Mouse (Mus musculus): ENCODE data around the gene Abhd14a. TPM values are rescaled to one million over a fixed set of nuclear protein-coding genes. Genes with fewer than 3 reads are reported as not detected.
A peak's percentile ranks its signal among the peaks of the same experiment; 100 is the strongest.

The Abhd14a gene
- total RNA-seq, 2 experiments from 2014 or later = 20.9 to 25.1 TPM

- DNase-seq = no peak
- intact Hi-C loops (cut with DNase I) = no loop called here
Observed at GRCm38 (mm10) chr9:106470991-106471750, 23.7 kb upstream of the Abhd14a start.

DNA sequence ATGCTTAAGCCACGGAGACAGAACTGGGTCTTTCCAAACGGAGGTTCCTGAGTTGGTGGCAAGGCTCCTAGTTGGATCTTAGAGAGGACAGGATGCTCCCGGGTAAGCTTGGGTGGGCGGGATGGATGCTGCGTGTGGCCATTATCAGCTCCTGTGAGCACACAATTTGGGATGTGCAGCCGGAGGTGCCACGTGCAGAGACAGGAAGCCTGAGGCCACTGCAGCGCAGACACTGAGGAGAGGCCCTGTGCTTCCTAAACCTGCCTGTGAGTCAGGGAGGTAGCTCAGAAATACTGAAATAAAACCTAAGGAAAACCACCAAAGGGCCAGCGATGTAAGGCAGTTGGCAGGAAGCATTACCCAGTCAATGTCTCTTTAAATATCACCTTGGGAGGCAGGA is 22.3 kb upstream of the Abhd14a start:
- intact Hi-C loops (cut with DNase I) = no loop called here

DNA sequence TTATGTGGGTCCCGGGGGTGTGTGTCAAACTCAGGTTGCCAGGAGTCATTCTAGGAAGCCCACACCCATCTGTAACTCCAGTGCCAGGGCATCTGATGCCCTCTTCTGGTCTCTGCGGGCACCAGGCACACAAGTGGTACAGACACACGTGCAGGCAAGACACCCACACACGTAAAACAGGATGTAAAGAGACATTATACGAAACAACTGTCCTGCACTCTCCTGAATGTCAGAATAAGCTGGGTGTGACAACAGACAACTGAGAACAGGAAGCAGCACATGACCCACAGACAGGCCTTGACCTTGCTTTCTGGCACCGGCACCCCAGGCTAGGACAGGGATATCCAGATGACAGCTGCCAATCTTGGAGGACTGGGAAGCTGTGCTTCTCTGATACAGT is 21.8 kb upstream of the Abhd14a start:
- DNase-seq = no peak

More for the DNA sequence above, 22.3 kb upstream of the Abhd14a start:
- DNase-seq = no peak

GRCm38 (mm10) chr9:106467746-106468145 is 20.3 kb upstream of the Abhd14a start:
- DNase-seq = no peak
- intact Hi-C loops (cut with DNase I) = no loop called here

More for the DNA sequence above, 21.8 kb upstream of the Abhd14a start:
- intact Hi-C loops (cut with DNase I) = no loop called here

- DNase-seq = no peak
- intact Hi-C loops (cut with DNase I) = no loop called here
Observed at GRCm38 (mm10) chr9:106466721-106467120, 19.2 kb upstream of the Abhd14a start.

DNA sequence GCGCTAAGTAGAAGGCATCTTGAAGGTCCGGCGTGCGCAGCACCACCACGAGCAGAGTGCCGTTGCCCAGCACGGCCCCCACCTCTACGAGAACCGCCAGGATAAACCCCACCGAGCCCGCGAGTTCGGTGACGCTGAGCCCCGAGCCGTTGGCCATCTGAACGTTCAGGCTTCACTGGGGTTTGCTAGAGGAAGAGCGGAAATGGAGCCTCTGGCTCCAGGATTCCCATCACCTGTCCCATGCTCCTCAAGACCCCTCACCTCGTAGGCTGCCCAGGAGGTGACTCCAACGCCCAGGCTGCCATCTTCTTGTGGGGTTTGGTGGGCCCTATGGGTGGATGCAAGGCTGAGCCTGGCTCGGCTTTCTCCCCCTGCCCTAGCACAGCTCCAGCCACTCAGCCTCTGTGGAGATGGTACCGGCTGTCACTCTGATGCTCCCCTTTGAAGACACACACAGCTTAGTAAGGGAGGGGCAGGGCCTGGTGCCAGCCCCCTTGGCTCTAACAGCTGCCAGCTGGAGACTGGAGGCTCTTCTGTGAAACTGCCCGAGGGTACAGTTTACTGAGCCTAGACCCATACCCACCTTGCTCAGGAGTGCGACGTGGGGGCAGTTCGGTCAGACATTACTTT is 18.2 kb upstream of the Abhd14a start, which contains the start of gene Gpr62:
Gene Gpr62 (minus strand): TSS at position 368 of the 630 bp plus-strand sequence.
- DNase-seq = no peak
- intact Hi-C loops (cut with DNase I) = no loop called here

GRCm38 (mm10) chr9:106464751-106465541 is 17.5 kb upstream of the Abhd14a start:
- peak; percentile 52 to 68 for DNase-seq
- intact Hi-C loops (cut with DNase I) = no loop called here

- intact Hi-C loops (cut with DNase I) = no loop called here
Observed at GRCm38 (mm10) chr9:106463122-106464063, 15.9 kb upstream of the Abhd14a start.

GRCm38 (mm10) chr9:106462430-106462800 is 14.9 kb upstream of the Abhd14a start:
- DNase-seq = no peak
- intact Hi-C loops (cut with DNase I) = no loop called here

More at GRCm38 (mm10) chr9:106463122-106464063, 15.9 kb upstream of the Abhd14a start:
- DNase-seq = no peak

GRCm38 (mm10) chr9:106461641-106462429 is 14.4 kb upstream of the Abhd14a start:
- DNase-seq = no peak
- intact Hi-C loops (cut with DNase I) = no loop called here

- DNase-seq = no peak
- intact Hi-C loops (cut with DNase I) = no loop called here
Observed at GRCm38 (mm10) chr9:106461026-106461415, 13.5 kb upstream of the Abhd14a start.

GRCm38 (mm10) chr9:106460401-106461025 is 13.0 kb upstream of the Abhd14a start:
- DNase-seq = no peak
- intact Hi-C loops (cut with DNase I) = no loop called here

- intact Hi-C loops (cut with DNase I) = no loop called here
- no peak for DNase-seq
Observed at GRCm38 (mm10) chr9:106459946-106460345, 12.5 kb upstream of the Abhd14a start.

DNA sequence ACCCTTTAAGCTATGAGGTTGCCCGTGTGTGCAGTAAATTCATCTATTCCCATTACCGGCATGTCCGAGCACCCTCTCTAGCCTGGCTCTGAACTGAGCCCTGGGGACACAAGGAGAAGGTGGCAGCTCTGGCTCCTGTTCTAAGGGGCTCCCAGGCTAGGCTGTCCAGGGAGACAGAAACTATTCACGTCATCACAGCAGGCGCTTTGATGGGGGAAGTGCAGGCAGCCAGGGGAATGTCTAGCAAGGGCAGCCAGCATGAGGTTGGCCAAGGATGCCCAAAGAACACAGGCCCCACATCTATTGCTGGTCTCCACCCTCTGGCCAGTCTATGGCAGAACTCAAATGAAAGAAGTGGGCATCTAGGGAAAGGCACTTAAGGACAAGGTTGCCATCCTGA is 10.4 kb upstream of the Abhd14a start:
- DNase-seq = no peak
- intact Hi-C loops (cut with DNase I) = no loop called here

- intact Hi-C loops (cut with DNase I) = no loop called here
- DNase-seq = no peak
Observed at GRCm38 (mm10) chr9:106457163-106457559, 9.7 kb upstream of the Abhd14a start.

GRCm38 (mm10) chr9:106456325-106457162 is 9.1 kb upstream of the Abhd14a start:
- no peak for DNase-seq
- intact Hi-C loops (cut with DNase I) = no loop called here

- no peak for DNase-seq
- intact Hi-C loops (cut with DNase I) = no loop called here
Observed at GRCm38 (mm10) chr9:106454888-106455681, 7.6 kb upstream of the Abhd14a start.
